Mouse (Mus musculus): ENCODE measurements around the gene Tsacc.
"Not testable (repeated sequence)": the region's sequence is repeated elsewhere in the genome, so short reads cannot be mapped to it uniquely, and the experiment has no call there.

The Tsacc gene

DNA sequence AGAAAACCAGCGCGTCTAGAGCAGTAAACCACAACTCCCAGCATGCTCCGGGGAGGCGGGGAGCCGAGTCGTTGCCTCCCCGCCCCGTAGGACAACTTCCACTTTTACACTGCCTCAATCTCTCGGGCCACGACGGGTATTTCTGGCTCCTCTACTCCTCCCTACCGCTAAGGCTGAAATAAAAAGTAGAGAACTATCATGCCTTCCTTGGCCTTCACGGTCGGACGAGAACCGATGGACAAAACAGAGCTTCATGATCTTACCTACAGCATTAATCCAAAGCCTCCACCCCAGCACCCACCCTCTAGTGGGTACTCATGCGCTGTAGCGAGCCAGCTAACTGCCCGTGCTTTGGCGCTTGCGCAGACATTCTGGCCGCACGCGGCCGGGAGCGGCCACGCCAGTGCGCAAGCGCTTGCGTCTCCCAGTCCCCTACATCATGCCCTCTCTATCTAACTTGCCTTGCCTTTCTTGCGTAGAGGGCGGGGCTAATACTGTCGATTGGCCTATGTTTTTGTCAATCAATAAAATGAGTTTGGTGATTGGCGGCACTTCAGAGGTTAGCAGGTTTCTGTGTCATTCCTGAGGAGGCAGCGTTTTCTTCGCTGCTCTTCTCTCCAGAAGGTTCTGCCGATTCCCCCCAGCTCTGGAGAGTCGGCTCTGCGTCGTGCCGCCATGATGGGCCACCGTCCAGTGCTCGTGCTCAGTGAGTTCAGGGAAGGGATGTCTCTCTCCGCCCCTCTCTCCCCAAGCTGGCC lies at the start of gene Tsacc, which contains the start of gene Cct3:
Tsacc (minus strand) TSS at position 439 of the 758 bp plus-strand sequence.
Cct3 (plus strand) TSS at position 556 of the 758 bp plus-strand sequence.
- peak; percentile 100 for DNase-seq (ENCODE audit: low read depth, low spot score)

DNA sequence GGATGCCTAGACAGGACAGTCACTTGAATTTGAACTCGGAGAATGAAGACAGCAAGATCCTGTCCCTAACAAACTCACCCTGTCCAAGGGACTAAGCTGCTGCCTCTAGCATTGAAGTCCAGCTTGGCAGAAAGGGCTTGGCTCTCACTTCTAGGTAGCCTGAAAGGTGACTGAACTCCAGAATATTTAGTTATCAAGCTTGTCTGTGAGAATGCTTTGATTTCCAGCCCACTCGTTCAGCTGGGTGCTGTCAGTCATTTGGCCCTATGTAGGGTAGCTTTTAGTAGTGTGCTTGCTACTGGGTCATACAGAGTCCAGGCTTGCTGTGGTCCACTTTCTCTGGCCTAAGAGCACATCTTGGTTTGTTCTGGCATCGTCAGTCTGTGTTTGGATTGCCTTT lies 42.2 kb upstream of the Tsacc start:
- no peak for DNase-seq (ENCODE audit: low read depth, low spot score)

- DNase-seq (ENCODE audit: low read depth, low spot score), result no peak
These were observed 41.5 kb upstream of the Tsacc start for GRCm38 (mm10) chr3:88338316-88338715.

DNA sequence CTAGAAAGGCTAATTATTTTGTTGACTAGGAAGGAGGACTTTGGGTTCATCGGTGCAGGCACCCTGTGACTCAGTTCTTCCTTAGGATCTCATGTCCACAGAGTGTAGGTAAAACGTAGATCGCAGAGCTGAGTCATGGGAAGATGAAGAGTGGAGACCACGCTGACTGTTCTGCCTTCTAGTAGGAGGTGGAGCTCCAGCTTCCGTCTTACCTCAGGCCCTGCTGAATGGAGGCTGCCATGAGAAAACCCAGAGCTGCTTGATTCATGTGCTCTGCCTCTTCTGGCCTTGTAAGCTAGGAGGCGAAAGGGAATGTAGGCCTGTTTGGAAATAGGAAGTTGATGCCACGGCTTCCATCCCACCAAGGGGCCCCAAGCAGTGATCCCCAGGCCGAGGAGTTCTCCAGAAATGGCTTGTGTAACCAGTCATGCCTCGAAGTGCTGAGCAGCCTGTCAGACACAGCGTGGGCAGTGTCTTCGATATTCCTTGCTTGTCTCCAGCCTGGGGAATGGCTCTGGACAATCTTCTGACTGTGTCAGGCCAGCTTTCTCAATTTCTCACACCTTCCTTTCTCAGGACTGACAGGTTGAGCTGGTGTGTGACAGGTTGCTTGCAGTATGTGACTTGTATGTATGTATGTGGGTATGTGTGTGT lies 40.7 kb upstream of the Tsacc start:
- DNase-seq (ENCODE audit: low read depth, low spot score), result peak; percentile 61

GRCm38 (mm10) chr3:88336058-88337013 lies 39.5 kb upstream of the Tsacc start, which contains the start of the genes Tmem79 and Smg5:
Gene Tmem79, minus strand, starts transcription at chr3:88336148.
Gene Smg5, plus strand, starts transcription at chr3:88336260.
- DNase-seq (ENCODE audit: low read depth, low spot score), result peak; percentile 98

- DNase-seq (ENCODE audit: low read depth, low spot score), result no peak
These were observed 38.7 kb upstream of the Tsacc start for GRCm38 (mm10) chr3:88335436-88336053.

DNA sequence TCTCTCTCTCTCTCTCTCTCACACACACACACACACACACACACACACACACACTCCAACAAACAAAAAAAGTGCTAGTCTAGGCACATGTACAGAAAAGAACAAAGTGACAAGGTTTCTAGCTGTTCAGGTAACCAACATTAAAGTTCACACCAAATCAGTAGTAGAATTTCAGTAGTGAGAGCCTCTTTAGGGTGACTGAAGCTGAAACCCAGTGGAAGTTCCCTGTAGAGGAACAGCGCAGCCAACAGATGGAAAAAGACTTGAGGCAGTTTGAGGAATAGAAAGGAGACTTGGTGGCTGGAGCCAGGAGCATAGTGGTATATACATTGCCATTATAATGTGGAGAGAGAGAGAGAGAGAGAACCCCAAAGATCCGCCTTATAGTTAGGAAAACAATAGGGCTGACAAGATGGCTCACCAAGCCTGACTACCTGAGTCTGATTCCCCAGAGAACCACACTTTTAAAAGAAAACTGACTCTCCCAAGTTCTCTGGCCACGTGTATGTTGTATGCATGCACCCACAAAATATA lies 38.2 kb upstream of the Tsacc start:
- DNase-seq (ENCODE audit: low read depth, low spot score), result peak; percentile 27

DNA sequence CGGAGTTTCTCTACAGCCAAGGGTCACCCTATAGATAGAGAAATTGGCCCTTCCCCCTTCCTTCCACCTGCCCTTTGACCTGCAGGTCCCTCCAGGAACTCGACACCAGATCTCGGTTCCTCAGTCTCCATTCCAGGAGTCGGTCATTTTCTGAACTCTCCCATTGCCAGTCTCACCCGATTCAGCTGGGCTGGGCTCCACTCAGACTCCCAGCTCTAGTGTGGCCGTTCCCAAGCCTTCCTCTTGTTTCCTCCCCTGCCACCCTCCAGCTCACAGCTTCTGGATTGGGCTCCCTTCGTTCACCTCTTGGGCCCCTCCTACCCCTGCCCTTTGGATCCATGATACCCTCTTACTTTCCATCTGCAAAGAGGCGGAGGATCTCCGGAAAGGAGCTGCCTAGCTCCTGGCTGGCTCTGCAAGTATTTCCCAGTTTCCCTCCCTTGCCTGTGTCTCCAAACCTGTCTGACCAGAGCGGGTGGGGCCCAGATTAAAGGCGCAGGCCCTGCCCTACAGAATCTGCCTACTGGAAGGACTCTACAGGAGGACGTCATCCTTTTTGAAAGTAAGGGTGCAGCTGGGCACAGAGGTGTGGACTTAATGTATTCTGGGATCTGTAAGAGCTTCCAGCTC lies 37.3 kb upstream of the Tsacc start:
- DNase-seq (ENCODE audit: low read depth, low spot score), result peak; percentile 72

GRCm38 (mm10) chr3:88331282-88331681 lies 34.5 kb upstream of the Tsacc start:
- peak; percentile 85 for DNase-seq (ENCODE audit: low read depth, low spot score)

DNA sequence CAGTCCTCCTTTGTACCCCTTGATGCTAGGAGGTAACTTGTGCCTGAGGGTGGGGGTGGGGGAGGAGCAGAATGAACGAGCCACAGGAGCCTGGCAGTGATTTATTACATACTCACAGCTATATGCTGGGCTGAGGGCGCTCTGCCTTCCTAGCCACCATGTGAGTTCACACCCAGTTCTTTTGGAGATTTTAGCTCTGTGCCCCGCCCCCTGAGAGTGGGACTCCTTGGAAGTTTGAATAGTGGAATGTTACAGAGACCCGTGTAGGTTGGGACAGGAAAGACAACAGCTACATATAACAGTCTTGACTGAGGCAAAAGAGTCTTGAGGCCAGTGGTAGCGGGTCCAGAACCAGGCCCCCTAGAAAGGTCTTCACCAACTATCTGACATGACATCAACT lies 32.2 kb upstream of the Tsacc start:
- peak; percentile 60 for DNase-seq (ENCODE audit: low read depth, low spot score)

DNA sequence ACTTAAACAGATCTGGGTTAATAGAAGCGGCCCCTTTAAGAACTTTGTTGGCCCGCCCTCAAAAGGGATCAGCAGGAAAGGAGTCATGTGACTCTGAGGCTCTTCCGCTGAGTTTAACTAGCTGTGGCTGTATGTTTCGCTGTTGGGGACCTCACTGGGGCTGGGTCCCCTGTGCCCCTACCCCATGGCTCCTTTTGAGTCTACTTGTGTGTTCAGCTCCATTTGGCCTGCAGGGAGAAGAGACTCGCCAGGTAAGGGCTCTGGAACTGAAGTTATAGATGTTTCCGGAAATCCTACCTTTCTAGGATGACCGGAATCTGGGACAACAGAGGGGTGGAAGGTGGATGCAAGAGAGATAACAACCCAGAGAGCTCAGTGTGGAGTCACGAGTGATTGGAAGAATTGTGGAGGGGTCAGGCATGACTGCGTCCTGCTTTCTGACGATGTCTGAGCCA lies 28.2 kb upstream of the Tsacc start, which contains the start of gene Glmp:
Glmp (plus strand) TSS at position 73 of the 455 bp plus-strand sequence.
- peak; percentile 84 for DNase-seq (ENCODE audit: low read depth, low spot score)

GRCm38 (mm10) chr3:88299172-88299571 lies 2.4 kb upstream of the Tsacc start:
- DNase-seq (ENCODE audit: low read depth, low spot score), result no peak

- peak; percentile 42 for DNase-seq (ENCODE audit: low read depth, low spot score)
These were observed 587 bp upstream of the Tsacc start for GRCm38 (mm10) chr3:88297321-88297851.

GRCm38 (mm10) chr3:88296110-88296560 lies 664 bp downstream of the Tsacc start:
- no peak for DNase-seq (ENCODE audit: low read depth, low spot score)

DNA sequence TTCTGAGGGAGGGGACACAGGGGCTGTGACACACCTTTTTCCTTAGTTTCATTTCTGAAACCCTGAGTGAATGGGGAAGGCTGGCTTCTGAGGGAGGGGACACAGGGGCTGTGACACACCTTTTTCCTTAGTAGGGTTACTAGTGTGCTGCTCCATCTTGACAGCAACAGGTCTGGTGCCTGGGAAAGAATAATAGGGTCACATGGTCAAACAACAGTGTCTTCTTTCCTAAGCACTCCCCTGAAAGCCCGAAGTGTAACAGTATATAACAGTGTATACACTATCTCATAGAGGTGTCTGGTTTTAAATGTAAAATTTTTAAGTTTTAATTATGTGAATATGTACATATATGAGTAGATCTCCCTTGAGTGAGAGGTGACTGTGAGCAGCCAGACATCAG lies 1.5 kb downstream of the Tsacc start:
- DNase-seq (ENCODE audit: low read depth, low spot score), result not testable (repeated sequence)

GRCm38 (mm10) chr3:88291970-88292369 lies 4.8 kb downstream of the Tsacc start:
- DNase-seq (ENCODE audit: low read depth, low spot score), result peak; percentile 79

- DNase-seq (ENCODE audit: low read depth, low spot score), result peak; percentile 76
These were observed 8.6 kb downstream of the Tsacc start for GRCm38 (mm10) chr3:88288133-88288713.

DNA sequence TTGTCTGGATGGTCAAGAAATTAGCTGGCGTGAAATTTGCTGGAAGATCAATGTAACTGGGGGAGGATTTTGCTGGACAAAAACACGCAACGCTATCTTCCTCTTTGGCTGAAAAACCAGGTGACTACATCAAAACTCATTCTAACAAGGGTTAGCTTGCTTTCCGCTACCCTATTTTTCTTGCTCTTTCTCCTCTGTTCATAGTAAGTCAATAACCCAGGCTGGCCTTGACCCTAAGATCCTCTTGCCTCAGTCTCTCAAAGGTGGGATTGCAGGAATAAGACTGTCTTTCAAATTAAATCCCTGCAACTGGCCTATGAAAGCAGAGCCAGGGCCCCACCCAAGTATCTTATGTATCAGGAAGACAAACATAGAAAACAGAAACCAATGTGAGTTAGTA lies 9.7 kb downstream of the Tsacc start, which contains the start of gene Gm38392:
Gm38392 (minus strand) TSS at position 101 of the 400 bp plus-strand sequence.
- no peak for DNase-seq (ENCODE audit: low read depth, low spot score)

GRCm38 (mm10) chr3:88285565-88285895 lies 11.3 kb downstream of the Tsacc start:
- not testable (repeated sequence) for DNase-seq (ENCODE audit: low read depth, low spot score)
